Comparison of ENCODE assay signal across 8 mouse cellular contexts in genomic region chr8:71488454-71488853, GRCm38 (mm10). TPM values are rescaled to one million over a fixed set of nuclear protein-coding genes. Genes with fewer than 3 reads are reported as not detected.
A peak's percentile ranks its signal among the peaks of the same experiment; 100 is the strongest.
DNase-seq lines count a peak whose midpoint lies in the region; ATAC-seq and TF ChIP-seq lines count a peak whose summit lies in the region.

No protein-coding gene starts in this region.

- in situ Hi-C loops in Patski (cut with MboI; ENCODE audit: low pct_unique_long_range_greater_than_20kb): loop anchor here (5.0 kb wide), 1 partner anchor 34 kb away; no protein-coding TSS in a partner anchor

- H3K27me3 ChIP-seq in Patski: no peaks in the 10 kb centered on the region
- H3K27me3 ChIP-seq in hindbrain, embryonic 14.5 days (ENCODE audit: control insufficient read depth, insufficient read depth, low read length): no peaks in the 10 kb centered on the region

- peak overlapping the region; percentile 90 for H3K4me2 ChIP-seq in hindbrain, embryonic 14.5 days (replicated peaks)

- no peak overlapping the region for H3K27ac ChIP-seq in hindbrain, embryonic 14.5 days

- H3K9ac ChIP-seq in hindbrain, embryonic 14.5 days: peak overlapping the region; percentile 63

- under 1% methylated on average over 22 of the region's 22 CpGs for WGBS in hindbrain, embryonic 14.5 days

- CTCF ChIA-PET in Patski (lab: Charles Lee): interaction anchor here (0.7 to 2.0 kb wide), 3 partner anchors 11 to 30 kb away, joined by 3 to 7 read pairs (median 3); no protein-coding TSS in a partner anchor

- no peak for TF ChIP-seq CTCF in Patski (IDR thresholded peaks at IDR 0.05)

- POLR2A ChIA-PET in Patski (lab: Charles Lee): interaction anchor here (0.7 to 1.9 kb wide), 5 partner anchors 11 to 37 kb away, joined by 3 to 6 read pairs (median 4); partner anchors contain the start of genes Ccdc194 and Dda1

- H3K9me3 ChIP-seq in hindbrain, embryonic 14.5 days (ENCODE audit: control insufficient read depth, low read length): no peaks in the 10 kb centered on the region

- peaks cover 26% of the 10 kb centered on the region for H3K4me1 ChIP-seq in hindbrain, embryonic 14.5 days (replicated peaks; ENCODE audit: control insufficient read depth, insufficient read depth, low read length)

- peak; percentile 65 for ATAC-seq in Patski
- ATAC-seq in hindbrain, embryonic 14.5 days (ENCODE audit: low FRiP score): peak; percentile 88

- H3K36me3 ChIP-seq in hindbrain, embryonic 14.5 days (replicated peaks; ENCODE audit: control insufficient read depth, insufficient read depth): peaks cover 32% of the 10 kb centered on the region

- peak; percentile 88 for DNase-seq in Patski (ENCODE audit: low read depth, low spot score)
- DNase-seq in cerebellum, postnatal 14 days: peak; percentile 90 to 92
- DNase-seq in frontal cortex, postnatal 14 days (ENCODE audit: low spot score in 2 of 2): peak; percentile 77 to 82
- peak; percentile 95 for DNase-seq in hindbrain, embryonic 14.5 days (ENCODE audit: low spot score)
- DNase-seq in layer of hippocampus, postnatal 36 days: peak; percentile 78 to 83
- peak; percentile 95 for DNase-seq in lung, postnatal 36 days
- peak; percentile 98 for DNase-seq in retina, postnatal 1 day
- DNase-seq in urinary bladder, adult 2 months (ENCODE audit: low spot score): peak; percentile 63

- H3K4me3 ChIP-seq in hindbrain, embryonic 14.5 days (replicated peaks; ENCODE audit: low read length): peak overlapping the region; percentile 62

RNA-seq across cellular contexts. Expression of gene Gtpbp3, which starts 0.6 kb away (rescaled TPM):
- polyA plus RNA-seq in Patski (2021): 44.1 TPM
- polyA plus RNA-seq in hindbrain, embryonic 14.5 days (2014; fragmentation: Nextera tagmentation; extraction: Ambion mirVana): 4.7 and 7.3 TPM in 2 replicates
- total RNA-seq in layer of hippocampus, postnatal 36 days (2021): 10 to 100 TPM; 31.7 to 33.3 TPM
- polyA plus RNA-seq in urinary bladder, adult 2 months (2012; rRNA removed): 21.9 and 25.5 TPM in 2 replicates

RNA-seq across cellular contexts. Expression of gene Ano8, which starts 2.7 kb away (rescaled TPM):
- 38.2 TPM for polyA plus RNA-seq in Patski (2021)
- polyA plus RNA-seq in hindbrain, embryonic 14.5 days (2014; fragmentation: Nextera tagmentation; extraction: Ambion mirVana): 8.5 and 10.6 TPM in 2 replicates
- total RNA-seq in layer of hippocampus, postnatal 36 days (2021): 10 to 100 TPM; 54.3 to 55.1 TPM
- polyA plus RNA-seq in urinary bladder, adult 2 months (2012; rRNA removed): 22.1 and 23.9 TPM in 2 replicates

RNA-seq across cellular contexts. Expression of gene Dda1, which starts 19.5 kb away (rescaled TPM):
- 67.8 TPM for polyA plus RNA-seq in Patski (2021)
- polyA plus RNA-seq in hindbrain, embryonic 14.5 days (2014; fragmentation: Nextera tagmentation; extraction: Ambion mirVana): 218 and 236 TPM in 2 replicates
- total RNA-seq in layer of hippocampus, postnatal 36 days (2021): 10 to 100 TPM; 87.6 to 93.5 TPM
- 56.7 and 67.3 TPM in 2 replicates for polyA plus RNA-seq in urinary bladder, adult 2 months (2012; rRNA removed)

RNA-seq across cellular contexts. Expression of gene Plvap, which starts 23.1 kb away (rescaled TPM):
- 0.21 TPM for polyA plus RNA-seq in Patski (2021)
- polyA plus RNA-seq in hindbrain, embryonic 14.5 days (2014; fragmentation: Nextera tagmentation; extraction: Ambion mirVana): 9.2 and 10.5 TPM in 2 replicates
- total RNA-seq in layer of hippocampus, postnatal 36 days (2021): 1 to 10 TPM; 6.3 to 6.7 TPM
- polyA plus RNA-seq in urinary bladder, adult 2 months (2012; rRNA removed): 59.3 and 67.0 TPM in 2 replicates

RNA-seq across cellular contexts. Expression of gene Mrpl34, which starts 23.7 kb away (rescaled TPM):
- 81.5 TPM for polyA plus RNA-seq in Patski (2021)
- 158 and 195 TPM in 2 replicates for polyA plus RNA-seq in hindbrain, embryonic 14.5 days (2014; fragmentation: Nextera tagmentation; extraction: Ambion mirVana)
- 10 to 100 TPM; 49.6 to 52.1 TPM for total RNA-seq in layer of hippocampus, postnatal 36 days (2021)
- polyA plus RNA-seq in urinary bladder, adult 2 months (2012; rRNA removed): 38.5 and 45.3 TPM in 2 replicates
